Mouse (Mus musculus) large intestine, adult 2 months (tissue): ENCODE data around the gene Gabra2. TPM values are rescaled to one million over a fixed set of nuclear protein-coding genes. Genes with fewer than 3 reads are reported as not detected.

Experiments
- DNase-seq: peaks from one replicate; pipeline ENCODE4 v3.0.0-alpha.2; 2012; ENCODE audit warnings: low read depth, low spot score
- WGBS: fragments of 180-500 bp; shearing (Covaris S2); methylation state at CpG from one replicate; pipeline ENCODE4 v1.1.7; 2018; 5-methylcytosine and 5-hydroxymethylcytosine counted together
- polyA plus RNA-seq: library from polyadenylated mRNA; depleted of rRNA; stranded (reverse); fragments of >200 nt; gene quantifications from 2 replicates; pipeline ENCODE4 v1.2.3, GENCODE M21; 2012; rRNA removed

Gabra2 gene
- not detected in 2 replicates for polyA plus RNA-seq

DNA sequence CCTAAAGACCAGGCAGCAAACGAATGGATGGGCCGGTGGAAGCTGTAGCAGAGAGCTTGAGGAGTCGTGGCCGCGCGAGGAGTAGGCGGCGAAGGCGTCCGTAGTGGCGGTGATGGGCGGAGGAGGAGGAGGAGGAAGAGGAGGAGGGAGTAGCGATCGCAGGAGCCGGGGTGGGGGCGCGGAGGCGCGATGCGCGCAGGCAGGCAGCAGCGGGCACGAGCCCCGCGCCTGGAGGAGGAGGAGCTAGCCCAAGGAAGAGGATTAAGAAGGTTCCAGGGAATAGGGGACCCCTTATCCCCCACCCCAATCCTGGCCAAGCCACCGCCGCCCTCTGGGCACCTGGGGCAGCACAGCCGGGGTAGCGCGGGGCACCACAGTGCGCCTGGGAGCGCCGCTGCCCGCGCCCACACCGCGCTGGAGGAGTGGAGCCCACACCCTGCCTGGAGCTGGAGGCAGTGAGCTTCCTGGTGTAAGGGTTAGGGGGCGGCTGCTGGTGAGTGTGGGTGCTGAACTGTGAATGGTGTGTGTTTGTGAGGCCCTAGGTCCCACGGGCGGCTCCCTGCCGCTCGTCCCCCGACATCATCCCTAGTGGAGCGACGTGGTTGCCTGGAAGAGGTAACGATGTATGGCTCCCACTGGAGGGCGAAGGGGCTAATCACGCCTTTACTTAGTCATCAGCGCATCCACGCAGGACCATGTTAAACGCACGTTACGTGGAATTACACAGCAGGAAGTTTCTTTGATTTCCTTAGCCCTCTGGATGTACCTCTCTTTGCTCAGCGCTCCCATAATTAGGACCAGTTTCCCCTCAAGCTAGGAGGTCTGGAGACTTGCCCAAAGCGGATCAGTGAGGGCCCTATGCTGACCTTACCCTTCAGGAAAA lies at the start of gene Gabra2:
Gabra2 (minus strand) TSS at position 125 of the 883 bp plus-strand sequence.
- 3% methylated on average over 54 of the region's 55 CpGs for WGBS
- no peak for DNase-seq

DNA sequence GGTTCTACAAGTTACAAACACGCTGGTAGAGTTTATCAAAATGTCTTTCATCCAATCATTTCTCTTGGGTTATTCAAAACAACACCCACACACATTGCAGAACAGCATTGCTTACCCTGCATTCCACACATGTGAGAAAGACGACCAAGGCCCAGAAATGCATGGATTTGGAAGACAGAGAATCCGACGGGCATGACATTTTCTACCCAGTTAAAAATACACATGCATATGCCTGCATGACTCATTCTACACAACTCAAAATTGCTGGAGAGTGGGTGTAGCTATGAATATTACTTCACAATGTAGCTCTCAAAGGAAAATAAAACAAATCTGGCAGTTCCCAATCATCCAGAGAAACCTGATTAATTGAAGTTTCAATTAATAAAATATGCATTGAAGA lies 41.0 kb upstream of the Gabra2 start:
- 69% methylated on average over 4 of the region's 4 CpGs for WGBS
- no peak for DNase-seq

DNA sequence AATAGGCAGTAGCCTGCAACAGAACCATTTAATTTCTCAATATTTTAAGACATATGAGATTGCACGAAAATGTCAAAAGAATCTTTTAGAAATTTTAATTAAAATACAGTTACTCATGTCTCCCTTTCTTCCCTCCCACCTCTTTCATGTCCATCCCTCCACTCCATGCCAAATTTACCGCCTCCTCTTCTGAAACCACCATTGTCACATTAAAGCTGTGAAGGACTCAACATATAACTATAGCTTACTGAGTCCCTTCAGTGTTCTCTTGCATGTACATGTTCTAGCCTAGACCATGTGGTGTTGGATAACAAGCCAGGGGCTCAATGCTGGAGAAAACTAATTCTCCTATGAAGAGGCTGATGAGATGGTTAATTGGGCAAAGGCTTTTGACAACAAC lies 40.2 kb upstream of the Gabra2 start:
- no peak for DNase-seq
- WGBS, result 74% methylated on average over 2 of the region's 2 CpGs

DNA sequence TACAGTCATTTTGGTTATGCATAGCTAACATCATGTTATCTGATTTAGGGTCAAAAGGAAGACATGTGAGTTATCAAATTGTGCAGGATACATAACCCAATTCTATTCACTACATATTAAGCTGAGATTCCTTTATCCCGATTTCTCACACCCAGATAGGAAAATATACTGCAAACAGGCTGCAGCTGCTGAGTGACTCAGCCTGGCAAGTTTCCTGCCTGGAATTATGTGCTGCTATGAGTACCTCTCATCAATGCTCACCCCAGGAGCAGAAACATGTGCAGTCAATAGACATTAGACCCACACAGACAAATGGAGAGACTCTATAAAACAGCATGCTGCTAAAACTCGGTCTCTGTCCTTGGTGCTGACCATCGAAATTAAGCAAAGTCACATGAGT lies 32.1 kb upstream of the Gabra2 start:
- 62% methylated on average over 3 of the region's 3 CpGs for WGBS
- no peak for DNase-seq

- WGBS, result 29% methylated on average over 1 of the region's 1 CpGs
- DNase-seq, result no peak
Measured at GRCm38 (mm10) chr5:71115216-71115615, 19.6 kb upstream of the Gabra2 start.

GRCm38 (mm10) chr5:71095180-71095579 lies 469 bp downstream of the Gabra2 start:
- WGBS, result 2% methylated on average over 19 of the region's 19 CpGs
- no peak for DNase-seq

- DNase-seq, result no peak
- 27% methylated on average over 10 of the region's 10 CpGs for WGBS
Measured at GRCm38 (mm10) chr5:71094776-71095175, 873 bp downstream of the Gabra2 start.

- DNase-seq, result no peak
- WGBS, result 71% methylated on average over 2 of the region's 2 CpGs
Measured at GRCm38 (mm10) chr5:71093807-71094206, 1.8 kb downstream of the Gabra2 start.

- DNase-seq, result no peak
Measured at GRCm38 (mm10) chr5:71092475-71092874, 3.2 kb downstream of the Gabra2 start.

GRCm38 (mm10) chr5:71091926-71092325 lies 3.7 kb downstream of the Gabra2 start:
- WGBS, result 70% methylated on average over 2 of the region's 2 CpGs
- DNase-seq, result no peak

GRCm38 (mm10) chr5:71078861-71079260 lies 16.8 kb downstream of the Gabra2 start:
- DNase-seq, result no peak
- WGBS, result 87% methylated on average over 5 of the region's 5 CpGs

DNA sequence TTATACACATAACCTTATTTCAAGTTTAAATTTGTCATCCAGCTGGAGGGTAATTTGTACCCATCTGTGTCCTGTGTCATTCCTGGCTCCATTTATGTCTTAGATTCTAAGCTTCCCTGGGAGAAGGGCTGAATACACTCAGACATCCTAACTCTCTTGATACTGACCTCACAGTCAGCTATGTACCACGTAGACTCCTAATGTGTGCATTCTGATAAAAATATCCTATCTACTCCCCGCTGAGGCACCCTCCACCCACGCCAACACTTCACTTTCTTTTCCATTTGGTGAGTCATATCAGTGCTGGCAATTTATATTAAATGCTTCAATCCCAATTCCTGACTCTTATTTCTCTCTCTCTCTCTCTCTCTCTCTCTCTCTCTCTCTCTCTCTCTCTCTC lies 34.0 kb downstream of the Gabra2 start:
- 56% methylated on average over 3 of the region's 3 CpGs for WGBS
- DNase-seq, result no peak

DNA sequence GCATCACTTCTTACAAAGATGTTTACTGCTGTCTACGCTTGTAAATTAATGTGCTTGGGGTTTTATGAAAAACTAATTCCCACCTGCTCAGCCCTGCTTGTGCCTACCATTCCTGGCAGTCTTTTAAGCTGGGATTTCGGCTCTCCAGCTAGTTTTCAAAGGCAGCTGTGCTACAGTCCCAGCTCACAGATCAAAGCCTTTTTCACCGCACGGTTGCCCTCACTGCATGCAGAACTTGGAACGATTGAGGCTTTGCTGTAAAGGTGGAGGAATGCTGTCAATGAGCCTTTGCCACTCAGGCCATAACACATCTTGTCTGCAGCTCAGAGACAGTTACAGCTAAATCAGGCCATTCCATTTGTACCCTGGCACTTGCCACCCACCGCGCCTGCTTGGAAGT lies 37.6 kb downstream of the Gabra2 start:
- WGBS, result 59% methylated on average over 7 of the region's 7 CpGs

GRCm38 (mm10) chr5:71037352-71037751 lies 58.3 kb downstream of the Gabra2 start:
- no peak for DNase-seq
- WGBS, result 65% methylated on average over 3 of the region's 3 CpGs

More for the DNA sequence above, 37.6 kb downstream of the Gabra2 start:
- no peak for DNase-seq

DNA sequence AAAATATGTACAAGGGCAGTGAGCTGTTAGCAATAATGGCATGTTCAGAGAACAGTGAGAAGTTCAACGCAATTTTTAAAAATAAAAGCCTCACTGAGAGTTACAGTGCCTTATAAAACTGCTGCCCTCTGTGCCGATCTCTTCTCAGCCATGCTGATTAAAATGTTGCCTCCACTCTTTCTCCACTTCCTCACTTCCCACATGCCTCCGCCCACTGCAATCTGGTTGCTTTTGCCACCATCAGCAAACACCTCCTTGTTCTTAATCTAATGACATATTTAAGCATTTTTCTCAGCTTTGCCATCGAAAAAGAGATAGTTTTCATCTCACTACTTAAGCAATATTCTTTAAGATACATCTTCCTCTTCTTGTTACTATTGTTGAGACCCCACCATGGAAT lies 69.7 kb downstream of the Gabra2 start:
- DNase-seq, result no peak
- WGBS, result 66% methylated on average over 4 of the region's 4 CpGs

DNA sequence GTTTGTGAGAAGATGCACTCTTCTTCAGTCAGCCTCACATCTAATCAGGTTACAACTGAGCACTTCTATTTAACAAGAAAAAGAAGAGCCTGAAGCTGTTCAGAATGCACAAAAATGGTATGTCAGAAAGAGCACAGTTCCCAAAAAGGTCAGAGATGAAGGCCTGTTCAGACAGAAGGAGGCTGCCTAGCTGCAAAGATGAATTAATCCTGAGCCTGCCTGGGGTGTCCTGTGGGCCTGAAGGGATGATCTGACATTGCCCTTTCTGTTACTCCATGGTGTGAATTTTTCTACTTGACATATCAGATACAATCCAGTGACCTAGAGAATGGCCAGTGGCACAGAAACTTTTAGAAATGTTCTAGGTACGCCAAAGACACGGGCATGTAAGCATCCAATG lies 83.9 kb downstream of the Gabra2 start:
- WGBS, result 58% methylated on average over 2 of the region's 2 CpGs
- DNase-seq, result no peak

DNA sequence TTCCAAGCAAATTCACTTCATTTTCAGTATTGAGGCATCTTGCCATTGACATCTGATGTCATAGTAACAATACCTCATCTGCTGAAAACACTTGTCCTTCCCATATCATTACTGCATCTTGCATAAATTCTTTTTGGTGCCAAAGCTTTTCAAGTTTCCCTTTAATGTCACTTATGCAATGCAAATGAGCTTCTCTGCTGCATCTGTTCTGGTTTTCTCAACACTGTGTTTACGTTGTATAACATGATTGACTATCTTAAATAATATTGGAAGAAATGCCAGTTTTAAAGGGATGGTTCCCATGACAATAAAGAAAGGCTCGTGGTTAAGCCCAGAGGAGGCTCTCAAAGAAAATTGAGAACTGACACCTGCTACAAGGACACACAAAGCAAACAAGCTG lies 84.4 kb downstream of the Gabra2 start:
- WGBS, result 38% methylated on average over 2 of the region's 2 CpGs
- no peak for DNase-seq

GRCm38 (mm10) chr5:71010797-71011196 lies 84.9 kb downstream of the Gabra2 start:
- DNase-seq, result no peak
- 71% methylated on average over 3 of the region's 3 CpGs for WGBS

GRCm38 (mm10) chr5:70995617-70996325 lies 99.9 kb downstream of the Gabra2 start:
- WGBS, result 79% methylated on average over 13 of the region's 13 CpGs
- no peak for DNase-seq

DNA sequence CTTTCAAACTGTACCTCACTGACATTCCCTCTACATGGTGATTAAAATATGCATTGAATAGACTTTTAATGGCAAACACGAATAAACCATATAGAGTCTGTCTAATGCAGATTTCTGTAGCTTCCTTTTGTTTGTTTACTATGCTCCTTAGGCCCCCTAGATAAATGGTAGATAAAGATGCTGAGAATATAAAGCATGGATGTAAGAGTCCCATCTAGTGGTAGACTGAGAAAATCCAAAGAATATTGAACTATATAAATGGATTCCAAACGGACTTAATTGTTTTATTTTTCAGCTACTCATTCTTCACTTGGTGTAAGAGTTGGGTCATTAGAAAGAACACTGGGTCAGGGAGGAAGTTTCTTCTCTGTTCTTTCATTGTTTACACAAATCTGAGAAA lies 102.4 kb downstream of the Gabra2 start:
- 48% methylated on average over 2 of the region's 2 CpGs for WGBS
- no peak for DNase-seq

- DNase-seq, result no peak
- WGBS, result 81% methylated on average over 3 of the region's 3 CpGs
Measured at GRCm38 (mm10) chr5:70990891-70991290, 104.8 kb downstream of the Gabra2 start.
